Mouse (Mus musculus) stomach, embryonic 14.5 days (tissue): ENCODE data around the gene Kdr. TPM values are rescaled to one million over a fixed set of nuclear protein-coding genes. Genes with fewer than 3 reads are reported as not detected.

Experiments used
- ATAC-seq: fragments of 200-750 bp; cut with Nextera tagmentation; 2 replicates; pipeline ENCODE4 v1.8.0; 2017; ENCODE audit warnings: low read depth, moderate TSS enrichment; ENCODE audit not compliant: insufficient number of reproducible peaks, insufficient read depth, low FRiP score
- H3K27ac ChIP-seq: fragments of 300-500 bp; sonication (generic); 2 replicates; pipeline ENCODE4 v1.5.1; 2014; ENCODE audit warnings: mild to moderate bottlenecking, low read length, moderate library complexity, mixed read lengths
- H3K27me3 ChIP-seq: fragments of 300-500 bp; sonication (generic); 2 replicates; pipeline ENCODE4 v1.6.1; 2014; ENCODE audit warnings: low read length, control low read depth, mixed read lengths; ENCODE audit not compliant: control insufficient read depth, insufficient read depth
- H3K36me3 ChIP-seq: fragments of 300-500 bp; sonication (generic); 2 replicates; pipeline ENCODE4 v1.6.1; 2014; ENCODE audit warnings: mild to moderate bottlenecking, control low read depth, low read length, moderate library complexity, mixed read lengths; ENCODE audit not compliant: control insufficient read depth, insufficient read depth
- H3K4me1 ChIP-seq: fragments of 300-500 bp; sonication (generic); 2 replicates; pipeline ENCODE4 v1.6.1; 2014; ENCODE audit warnings: low read length, control low read depth, mixed read lengths; ENCODE audit not compliant: control insufficient read depth, insufficient read depth
- H3K4me2 ChIP-seq: fragments of 300-500 bp; sonication (generic); replicated peaks from 2 replicates; pipeline ENCODE4 v1.6.1; 2014; ENCODE audit warnings: low read depth, low read length, control low read depth
- H3K4me3 ChIP-seq: fragments of 300-500 bp; sonication (generic); 2 replicates; pipeline ENCODE4 v1.5.1; 2014; ENCODE audit warnings: low read depth, low read length, control low read depth
- H3K9ac ChIP-seq: fragments of 300-500 bp; sonication (generic); replicated peaks from 2 replicates; pipeline ENCODE4 v1.6.1; 2014; ENCODE audit warnings: low read depth, mild to moderate bottlenecking, control low read depth, low read length, moderate library complexity, mixed read lengths
- H3K9me3 ChIP-seq: fragments of 300-500 bp; sonication (generic); 2 replicates; pipeline ENCODE4 v1.6.1; 2016; ENCODE audit warnings: low read depth, low read length, control low read depth; ENCODE audit not compliant: control insufficient read depth
- WGBS: fragments of 180-500 bp; shearing (Covaris S2); extraction: QIAGEN DNeasy Blood & Tissue Kit; methylation state at CpG from one replicate; pipeline ENCODE4 v1.1.7; 2014; 5-methylcytosine and 5-hydroxymethylcytosine counted together
- polyA plus RNA-seq: library from polyadenylated mRNA; unstranded; fragments of >200 nt; fragmentation: Nextera tagmentation; extraction: Ambion mirVana; gene quantifications from 2 replicates; pipeline ENCODE4 v1.2.1, GENCODE M21; 2014

Gene Kdr
- polyA plus RNA-seq, 1 experiment from 2014 or later = 26.5 TPM

DNA sequence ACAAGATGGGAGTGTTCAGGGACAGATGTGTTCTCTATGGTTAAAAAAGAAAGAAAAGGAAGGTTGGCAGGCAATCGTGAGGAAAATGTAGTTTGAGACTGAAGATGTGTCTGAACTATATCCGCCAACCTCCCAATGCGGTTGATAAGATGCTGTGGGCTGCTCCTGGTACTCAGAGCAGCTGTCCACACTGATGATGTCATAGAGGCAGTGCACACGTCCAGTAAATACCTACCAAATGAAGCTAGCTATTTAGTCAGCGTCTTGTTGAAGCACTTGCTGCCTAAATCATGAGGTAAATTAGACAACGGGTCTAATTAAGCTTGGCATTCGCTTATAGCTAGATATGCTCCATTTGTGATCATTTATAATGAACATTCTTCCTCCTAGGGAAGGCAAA lies 28.1 kb upstream of the Kdr start:
- Histone ChIP-seq H3K4me1 (no peaks in the 10 kb centered on the region), H3K4me3 (no peak overlapping the region), H3K27ac (no peak overlapping the region), H3K9ac (no peak overlapping the region), H3K36me3 (no peaks in the 10 kb centered on the region), H3K4me2 (no peak overlapping the region), H3K27me3 (no peaks in the 10 kb centered on the region), H3K9me3 (no peaks in the 10 kb centered on the region)
- 68% methylated on average over 7 of the region's 7 CpGs for whole genome bisulfite sequencing
- ATAC-seq = no peak

GRCm38 (mm10) chr5:75990212-75990611 lies 12.0 kb upstream of the Kdr start:
- no peaks in the 10 kb centered on the region for H3K4me1 ChIP-seq
- 84% methylated on average over 8 of the region's 8 CpGs for WGBS
- no peak for ATAC-seq

GRCm38 (mm10) chr5:75987530-75987929 lies 9.3 kb upstream of the Kdr start:
- Histone ChIP-seq H3K27ac (no peak overlapping the region), H3K4me2 (no peak overlapping the region)

More at GRCm38 (mm10) chr5:75990212-75990611, 12.0 kb upstream of the Kdr start:
- no peaks in the 10 kb centered on the region for H3K27me3 ChIP-seq
- no peaks in the 10 kb centered on the region for H3K36me3 ChIP-seq
- H3K27ac ChIP-seq = no peak overlapping the region
- H3K9me3 ChIP-seq = no peaks in the 10 kb centered on the region
- H3K4me3 ChIP-seq = no peak overlapping the region
- H3K4me2 ChIP-seq = no peak overlapping the region
- no peak overlapping the region for H3K9ac ChIP-seq

GRCm38 (mm10) chr5:75980521-75981311 lies 2.5 kb upstream of the Kdr start:
- no peaks in the 10 kb centered on the region for H3K36me3 ChIP-seq
- H3K9me3 ChIP-seq = no peaks in the 10 kb centered on the region
- no peak overlapping the region for H3K9ac ChIP-seq
- H3K4me3 ChIP-seq = no peak overlapping the region
- H3K4me1 ChIP-seq = peaks cover 3% of the 10 kb centered on the region; the same call in 1 of the 2 replicates
- peaks cover 20% of the 10 kb centered on the region; the same call in 1 of the 2 replicates for H3K27me3 ChIP-seq
- 66% methylated on average over 23 of the region's 23 CpGs for WGBS
- no peak for ATAC-seq
- H3K27ac ChIP-seq = no peak overlapping the region
- H3K4me2 ChIP-seq = no peak overlapping the region

More at GRCm38 (mm10) chr5:75987530-75987929, 9.3 kb upstream of the Kdr start:
- Histone ChIP-seq H3K9me3 (no peaks in the 10 kb centered on the region), H3K27me3 (no peaks in the 10 kb centered on the region), H3K9ac (no peak overlapping the region), H3K4me1 (no peaks in the 10 kb centered on the region), H3K4me3 (no peak overlapping the region), H3K36me3 (no peaks in the 10 kb centered on the region)
- no peak for ATAC-seq
- 68% methylated on average over 8 of the region's 8 CpGs for WGBS

GRCm38 (mm10) chr5:75979108-75979507 lies 850 bp upstream of the Kdr start:
- H3K27ac ChIP-seq = no peak overlapping the region
- WGBS = 12% methylated on average over 8 of the region's 8 CpGs

DNA sequence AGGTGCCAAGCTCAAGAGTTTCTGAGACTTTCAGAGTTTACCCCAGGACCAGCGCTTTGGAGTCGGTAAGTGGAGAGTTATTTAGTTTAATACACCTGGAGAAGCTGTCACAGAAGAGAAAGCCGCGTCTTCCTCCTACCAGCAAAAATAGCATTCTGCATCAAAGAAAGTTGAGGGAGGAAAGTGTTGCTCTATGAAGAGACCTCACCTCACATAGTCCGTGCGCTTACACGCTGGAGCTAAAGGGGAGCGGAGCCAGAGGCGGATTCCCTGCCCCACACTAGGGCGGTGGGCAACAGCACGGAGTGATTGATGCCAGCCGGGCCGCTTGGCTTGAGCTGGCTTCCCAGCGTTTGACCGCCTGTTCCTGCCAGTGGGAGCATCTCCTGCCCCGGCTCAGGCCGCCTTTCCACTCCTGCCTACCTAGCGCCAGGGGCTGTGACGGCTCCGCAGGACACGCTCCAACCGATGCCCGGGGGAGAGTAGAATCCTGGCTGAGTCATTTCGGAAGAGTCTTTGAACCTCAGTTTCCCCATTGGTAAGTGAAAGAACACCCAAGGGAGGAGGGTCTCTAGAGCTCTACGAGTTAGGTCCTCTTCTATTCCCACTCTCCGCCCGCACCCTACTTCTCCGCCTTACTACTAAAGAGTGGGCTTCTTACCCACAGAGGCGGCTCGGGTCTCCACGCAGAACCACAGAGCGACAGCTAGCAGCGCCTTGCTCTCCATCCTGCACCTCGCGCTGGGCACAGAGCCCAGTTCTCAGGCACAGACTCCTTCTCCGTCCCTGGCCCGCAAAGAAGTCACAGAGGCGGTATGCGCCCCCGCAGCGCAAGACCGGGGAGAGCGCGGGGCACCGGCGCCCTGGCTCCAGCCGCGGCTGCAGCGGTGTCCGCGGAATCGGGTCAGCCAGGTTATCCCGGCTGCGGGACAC lies 551 bp downstream of the Kdr start:
- H3K9ac ChIP-seq = peak overlapping the region; percentile 42; the same call in 1 of the 2 replicates
- peaks cover 3% of the 10 kb centered on the region; the same call in 1 of the 2 replicates for H3K4me1 ChIP-seq
- peaks cover 21% of the 10 kb centered on the region; the same call in 1 of the 2 replicates for H3K27me3 ChIP-seq
- peak overlapping the region; percentile 39; the same call in 1 of the 2 replicates for H3K27ac ChIP-seq
- ATAC-seq = peak; percentile 43; the same call in 1 of the 2 replicates
- peak overlapping the region; percentile 94 for H3K4me2 ChIP-seq
- no peaks in the 10 kb centered on the region for H3K9me3 ChIP-seq
- H3K4me3 ChIP-seq = peak overlapping the region; percentile 49
- no peaks in the 10 kb centered on the region for H3K36me3 ChIP-seq
- 2% methylated on average over 54 of the region's 54 CpGs for WGBS

More at GRCm38 (mm10) chr5:75979108-75979507, 850 bp upstream of the Kdr start:
- H3K9me3 ChIP-seq = no peaks in the 10 kb centered on the region
- peak overlapping the region; percentile 94 for H3K4me2 ChIP-seq
- no peak for ATAC-seq
- no peak overlapping the region for H3K9ac ChIP-seq
- peaks cover 3% of the 10 kb centered on the region; the same call in 1 of the 2 replicates for H3K4me1 ChIP-seq
- peaks cover 21% of the 10 kb centered on the region; the same call in 1 of the 2 replicates for H3K27me3 ChIP-seq
- H3K36me3 ChIP-seq = no peaks in the 10 kb centered on the region
- H3K4me3 ChIP-seq = peak overlapping the region; percentile 49; the same call in 1 of the 2 replicates

- no peaks in the 10 kb centered on the region for H3K9me3 ChIP-seq
- no peaks in the 10 kb centered on the region for H3K36me3 ChIP-seq
- H3K27me3 ChIP-seq = peaks cover 21% of the 10 kb centered on the region; the same call in 1 of the 2 replicates
- H3K9ac ChIP-seq = no peak overlapping the region
- peak overlapping the region; percentile 49; the same call in 1 of the 2 replicates for H3K4me3 ChIP-seq
- 59% methylated on average over 9 of the region's 9 CpGs for WGBS
- peaks cover 3% of the 10 kb centered on the region; the same call in 1 of the 2 replicates for H3K4me1 ChIP-seq
- no peak for ATAC-seq
- H3K27ac ChIP-seq = peak overlapping the region; percentile 21; the same call in 1 of the 2 replicates
- H3K4me2 ChIP-seq = no peak overlapping the region
Observed at GRCm38 (mm10) chr5:75976696-75977095, 1.6 kb downstream of the Kdr start.

DNA sequence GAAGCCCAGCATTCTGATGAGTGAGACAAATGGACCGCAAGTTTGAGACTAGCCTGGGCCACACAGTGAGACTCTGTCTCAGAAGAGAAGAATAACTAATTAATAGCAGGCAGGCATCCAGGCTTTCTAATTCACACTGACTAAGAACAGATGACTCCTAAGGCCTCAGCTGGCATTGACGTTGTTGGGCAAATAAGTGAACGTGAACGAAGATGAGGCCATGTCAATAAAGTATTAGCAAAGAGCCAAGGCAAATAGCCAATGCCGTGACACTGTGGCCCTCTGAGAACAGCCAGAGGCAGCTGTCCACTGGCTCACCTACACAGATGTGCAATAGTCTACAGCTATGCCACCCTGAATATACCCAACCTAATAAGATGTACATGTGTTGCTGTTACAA lies 2.9 kb downstream of the Kdr start:
- H3K4me2 ChIP-seq = 0 out of 2 replicates have a peak overlapping the region, but pooled peaks have one; percentile 4
- no peak overlapping the region; the same call in 1 of the 2 replicates for H3K9ac ChIP-seq
- H3K27me3 ChIP-seq = peaks cover 21% of the 10 kb centered on the region; the same call in 1 of the 2 replicates
- no peaks in the 10 kb centered on the region for H3K9me3 ChIP-seq
- WGBS = 75% methylated on average over 5 of the region's 5 CpGs
- H3K4me3 ChIP-seq = peak overlapping the region; percentile 49; the same call in 1 of the 2 replicates
- H3K27ac ChIP-seq = no peak overlapping the region
- peaks cover 3% of the 10 kb centered on the region; the same call in 1 of the 2 replicates for H3K4me1 ChIP-seq
- H3K36me3 ChIP-seq = no peaks in the 10 kb centered on the region
- no peak for ATAC-seq
